Mouse (Mus musculus) E14TG2a.4 (cell line): Measurements from ENCODE around the gene Rbm34.

Experiments used
- CTCF ChIP-seq: conservative IDR thresholded peaks from 2 replicates; pipeline ENCODE4 v1.5.1; 2014; ENCODE audit warnings: low read length
- POU5F1 ChIP-seq: IDR thresholded peaks from 2 replicates; pipeline ENCODE4 v1.6.1; 2014; ENCODE audit warnings: low read length, borderline replicate concordance

DNA sequence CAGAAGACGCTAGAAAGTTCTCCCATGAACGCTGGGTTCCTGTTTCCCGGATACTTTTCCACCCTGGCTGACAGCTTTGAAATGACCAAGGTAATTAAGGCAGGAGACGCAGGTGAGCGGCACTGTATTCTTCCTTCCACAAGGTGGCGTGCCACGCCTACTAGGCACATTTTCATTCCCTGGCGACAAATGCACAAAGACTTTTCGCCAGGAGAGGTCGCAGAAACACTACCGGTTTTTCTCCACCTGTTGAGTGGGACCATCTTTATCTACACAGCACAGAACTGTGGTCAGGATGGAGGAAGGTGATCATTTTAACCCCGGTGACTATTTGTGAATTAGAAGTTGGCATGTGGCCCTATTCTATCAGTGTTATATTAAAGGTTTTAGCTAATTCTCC lies 15.6 kb upstream of the Rbm34 start:
- TF ChIP-seq POU5F1 (no peak), CTCF (peak; percentile 97)
